Mouse (Mus musculus): Measurements from ENCODE around the gene Cdk19.

Cdk19 gene

GRCm38 (mm10) chr10:40442076-40442475 lies 102.7 kb downstream of the Cdk19 start:
- no peak for DNase-seq (ENCODE audit: low read depth)

GRCm38 (mm10) chr10:40443371-40443770 lies 104.0 kb downstream of the Cdk19 start:
- no peak for DNase-seq (ENCODE audit: low read depth)

GRCm38 (mm10) chr10:40443806-40444357 lies 104.5 kb downstream of the Cdk19 start:
- no peak for DNase-seq (ENCODE audit: low read depth)

GRCm38 (mm10) chr10:40444586-40444985 lies 105.2 kb downstream of the Cdk19 start:
- no peak for DNase-seq (ENCODE audit: low read depth)

DNA sequence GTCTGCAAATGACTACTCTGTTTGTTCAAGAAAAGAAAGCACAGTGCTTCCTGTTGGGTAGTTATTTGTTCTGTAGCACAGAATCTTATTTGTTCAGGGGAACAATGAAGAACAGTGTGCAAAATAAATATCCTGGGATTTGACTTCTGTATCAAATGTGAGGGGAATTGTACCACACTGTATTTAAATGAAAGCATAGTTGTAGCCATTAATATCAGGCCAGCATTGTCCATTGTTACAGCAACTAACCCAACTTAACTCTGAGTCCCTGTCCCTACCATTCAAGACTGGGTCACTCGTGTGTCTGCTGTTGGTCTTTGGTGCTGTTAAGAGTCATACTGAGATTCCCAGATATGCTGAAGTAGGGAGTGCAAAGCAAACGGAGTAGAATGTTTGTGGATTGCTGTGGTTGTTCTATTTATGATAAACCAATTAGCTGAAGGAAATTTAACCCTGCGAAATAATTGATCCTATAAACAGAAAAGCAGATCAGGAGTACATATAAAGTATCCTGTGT lies 106.8 kb downstream of the Cdk19 start:
- DNase-seq (ENCODE audit: low read depth), result no peak

- DNase-seq (ENCODE audit: low read depth), result no peak
These were observed 107.3 kb downstream of the Cdk19 start for GRCm38 (mm10) chr10:40446630-40447029.

- DNase-seq (ENCODE audit: low read depth), result no peak
These were observed 107.9 kb downstream of the Cdk19 start for GRCm38 (mm10) chr10:40447295-40447694.

GRCm38 (mm10) chr10:40447921-40448320 lies 108.6 kb downstream of the Cdk19 start:
- DNase-seq (ENCODE audit: low read depth), result no peak

- no peak for DNase-seq (ENCODE audit: low read depth)
These were observed 109.1 kb downstream of the Cdk19 start for GRCm38 (mm10) chr10:40448444-40448843.

GRCm38 (mm10) chr10:40449571-40449970 lies 110.2 kb downstream of the Cdk19 start:
- no peak for DNase-seq (ENCODE audit: low read depth)

DNA sequence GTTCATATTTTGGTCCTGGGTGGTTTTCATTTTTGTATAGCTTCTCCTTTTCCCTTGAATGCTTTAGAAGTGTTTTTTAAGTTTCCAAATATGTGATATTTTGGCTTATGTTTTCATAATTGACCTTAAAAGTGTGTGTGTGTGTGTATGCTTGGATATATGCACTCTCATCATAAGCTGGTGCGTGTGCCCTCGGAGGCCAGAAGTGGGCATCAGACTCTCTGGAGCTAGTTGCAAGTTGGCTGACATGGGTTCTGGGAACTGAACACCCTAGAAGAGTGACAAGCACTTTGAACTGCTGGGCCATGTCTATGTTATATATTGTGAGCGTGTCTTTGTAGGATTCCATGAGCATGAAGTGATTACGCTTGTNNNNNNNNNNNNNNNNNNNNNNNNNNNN lies 110.8 kb downstream of the Cdk19 start:
- no peak for DNase-seq (ENCODE audit: low read depth)

GRCm38 (mm10) chr10:40457116-40457515 lies 117.8 kb downstream of the Cdk19 start:
- no peak for DNase-seq (ENCODE audit: low read depth)

- DNase-seq (ENCODE audit: low read depth), result no peak
These were observed 119.8 kb downstream of the Cdk19 start for GRCm38 (mm10) chr10:40459141-40459540.

- no peak for DNase-seq (ENCODE audit: low read depth)
These were observed 122.0 kb downstream of the Cdk19 start for GRCm38 (mm10) chr10:40461362-40461761.

GRCm38 (mm10) chr10:40462257-40462656 lies 122.9 kb downstream of the Cdk19 start:
- DNase-seq (ENCODE audit: low read depth), result no peak

DNA sequence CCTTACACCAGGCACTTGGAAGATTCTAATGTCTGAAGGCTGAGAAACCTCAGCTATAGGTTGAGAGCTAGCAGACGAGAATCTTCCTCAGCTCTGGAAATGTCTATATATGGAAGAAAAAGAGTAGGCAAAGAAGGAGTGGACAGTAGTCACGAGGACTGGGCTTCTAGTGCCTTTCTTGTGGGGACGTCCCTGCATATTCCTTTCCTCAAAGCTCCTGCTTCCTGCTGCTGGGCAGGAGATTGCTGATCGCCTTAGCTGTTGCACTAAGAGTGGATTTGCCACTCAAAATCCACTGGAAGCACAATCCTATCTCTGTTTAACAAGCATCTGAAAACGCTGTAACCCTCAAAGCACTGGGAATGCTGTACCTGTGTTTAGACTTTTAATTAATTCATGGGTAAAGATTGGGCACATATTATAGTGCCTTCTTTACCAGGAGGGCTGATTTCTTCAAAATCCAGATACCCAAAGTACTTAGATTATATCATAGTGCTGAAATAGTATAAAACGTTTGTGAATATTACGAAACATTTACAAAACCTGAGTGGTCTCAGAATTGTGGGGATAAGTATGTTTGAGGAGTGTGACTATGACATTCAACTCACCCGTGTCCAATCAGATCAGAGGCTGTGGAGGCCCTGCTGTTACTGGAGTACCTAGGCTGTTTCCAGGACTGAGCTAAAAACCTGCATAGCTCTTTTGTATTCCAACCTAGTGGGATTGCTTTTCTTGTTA lies 128.0 kb downstream of the Cdk19 start:
- no peak for DNase-seq (ENCODE audit: low read depth)

DNA sequence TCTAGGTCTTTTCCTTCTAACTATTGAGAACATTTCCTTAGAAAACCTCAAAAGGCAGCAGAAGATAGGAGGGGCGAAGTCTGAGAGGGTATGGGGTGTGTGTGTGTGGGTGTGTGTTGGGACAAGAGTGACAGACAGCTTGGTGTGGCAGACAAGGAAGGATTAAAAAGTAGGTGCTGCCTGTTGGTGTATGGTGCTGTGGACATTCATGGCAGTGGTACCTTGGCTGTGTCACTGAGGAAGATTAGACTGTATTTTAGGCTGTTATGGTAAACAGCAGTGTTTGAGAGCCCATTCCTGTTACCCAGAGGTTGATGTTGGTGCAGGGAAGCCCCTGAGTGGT lies 128.5 kb downstream of the Cdk19 start:
- no peak for DNase-seq (ENCODE audit: low read depth)

- DNase-seq (ENCODE audit: low read depth), result no peak
These were observed 129.8 kb downstream of the Cdk19 start for GRCm38 (mm10) chr10:40469145-40469544.

GRCm38 (mm10) chr10:40476535-40477285 lies 137.3 kb downstream of the Cdk19 start:
- no peak for DNase-seq (ENCODE audit: low read depth)

- no peak for DNase-seq (ENCODE audit: low read depth)
These were observed 138.2 kb downstream of the Cdk19 start for GRCm38 (mm10) chr10:40477426-40478075.

DNA sequence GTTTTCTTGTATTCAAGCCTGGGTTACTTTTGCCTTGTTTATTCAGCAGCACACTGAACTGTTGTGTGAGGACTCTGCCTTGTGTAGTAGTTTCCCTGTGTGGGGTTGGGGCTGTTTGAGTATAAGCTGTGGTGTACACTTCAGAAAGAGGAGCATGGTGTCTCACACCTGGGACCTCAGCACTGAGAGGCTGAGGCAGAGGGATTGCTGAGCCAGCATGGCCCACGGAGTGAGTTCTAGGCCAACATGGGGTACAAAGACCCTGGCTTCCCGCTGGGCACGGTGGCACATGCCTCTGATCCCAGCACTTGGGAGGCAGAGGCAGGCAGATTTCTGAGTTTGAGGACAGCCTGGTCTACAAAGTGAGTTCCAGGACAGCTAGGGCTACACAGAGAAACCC lies 139.3 kb downstream of the Cdk19 start:
- DNase-seq (ENCODE audit: low read depth), result no peak

GRCm38 (mm10) chr10:40479216-40479615 lies 139.9 kb downstream of the Cdk19 start:
- DNase-seq (ENCODE audit: low read depth), result no peak

Data from NIH3T3 (cell line).